Mouse (Mus musculus) layer of hippocampus, adult 9-11 months (tissue): Measurements from ENCODE around the gene Gkn3.

Experiments used
- DNase-seq: peaks from one replicate; pipeline ENCODE4 v3.0.0; 2022

Gkn3 gene

GRCm38 (mm10) chr6:87388877-87389276 lies at the start of gene Gkn3:
TSS of gene Gkn3 (minus strand) at chr6:87388935.
- no peak for DNase-seq

DNA sequence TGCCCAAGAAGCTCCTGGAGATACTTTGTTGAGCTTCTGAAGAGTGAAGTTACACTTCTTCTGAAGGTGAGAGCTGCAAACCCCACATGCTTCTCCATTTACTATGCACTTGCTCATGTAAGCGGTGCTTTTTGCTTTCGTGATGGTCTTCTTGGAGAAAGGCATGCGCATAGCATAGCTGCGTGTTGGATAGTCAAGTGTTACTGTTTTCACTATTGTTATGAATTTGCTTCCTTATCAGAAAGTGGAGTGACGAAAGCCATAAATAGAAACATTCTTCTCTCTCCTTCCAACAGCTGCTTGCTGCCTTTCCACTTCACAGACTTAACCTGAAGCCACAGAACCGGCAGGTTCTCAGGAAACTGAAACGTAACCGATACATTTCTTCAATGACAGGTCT lies 48.0 kb upstream of the Gkn3 start:
- DNase-seq, result no peak

DNA sequence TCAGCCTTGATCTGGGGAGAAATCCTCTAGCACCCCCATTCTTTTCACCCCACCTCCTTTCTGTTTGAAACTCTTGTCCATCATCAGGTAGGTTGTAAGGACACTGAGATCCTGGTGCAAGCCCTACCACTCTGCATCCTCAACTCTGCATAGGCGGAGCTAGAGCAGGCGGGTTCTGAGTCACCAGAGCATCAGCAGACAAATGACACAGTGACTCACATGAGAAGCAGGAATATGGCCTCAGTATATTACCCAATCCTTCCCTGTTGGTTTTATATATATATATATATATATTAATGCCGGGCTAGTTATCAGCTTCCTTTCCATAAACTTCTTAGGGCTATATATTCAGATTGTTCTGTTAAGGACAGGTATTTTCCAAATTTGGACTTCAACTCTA lies 47.1 kb upstream of the Gkn3 start:
- no peak for DNase-seq

- DNase-seq, result no peak
Observed at GRCm38 (mm10) chr6:87428487-87429044, 39.8 kb upstream of the Gkn3 start, which contains the start of gene Bmp10. TSS of gene Bmp10 (plus strand) at chr6:87428994.

- no peak for DNase-seq
Observed at GRCm38 (mm10) chr6:87427616-87428015, 38.9 kb upstream of the Gkn3 start.

DNA sequence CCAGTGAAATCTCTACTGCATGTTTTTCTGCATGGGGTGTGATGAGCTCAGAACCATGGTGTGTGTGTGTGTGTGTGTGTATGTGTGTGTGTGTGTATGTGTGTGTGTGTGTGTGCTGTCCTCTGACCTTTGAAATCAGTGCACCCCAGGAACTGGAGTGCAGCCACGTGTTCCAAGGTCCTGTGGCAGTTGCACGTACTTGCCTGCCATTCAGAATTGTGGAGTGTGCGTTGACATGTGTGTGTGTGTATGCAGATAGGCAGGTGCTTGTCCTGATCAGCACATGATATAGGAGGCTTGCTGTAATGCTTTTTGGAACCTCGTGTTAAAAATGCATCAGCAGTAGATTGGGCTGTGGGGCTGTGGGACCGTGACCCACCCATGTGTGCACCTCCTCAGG lies 38.2 kb upstream of the Gkn3 start:
- no peak for DNase-seq

GRCm38 (mm10) chr6:87424037-87424816 lies 35.5 kb upstream of the Gkn3 start:
- no peak for DNase-seq

- DNase-seq, result no peak
Observed at GRCm38 (mm10) chr6:87422304-87422703, 33.6 kb upstream of the Gkn3 start.

DNA sequence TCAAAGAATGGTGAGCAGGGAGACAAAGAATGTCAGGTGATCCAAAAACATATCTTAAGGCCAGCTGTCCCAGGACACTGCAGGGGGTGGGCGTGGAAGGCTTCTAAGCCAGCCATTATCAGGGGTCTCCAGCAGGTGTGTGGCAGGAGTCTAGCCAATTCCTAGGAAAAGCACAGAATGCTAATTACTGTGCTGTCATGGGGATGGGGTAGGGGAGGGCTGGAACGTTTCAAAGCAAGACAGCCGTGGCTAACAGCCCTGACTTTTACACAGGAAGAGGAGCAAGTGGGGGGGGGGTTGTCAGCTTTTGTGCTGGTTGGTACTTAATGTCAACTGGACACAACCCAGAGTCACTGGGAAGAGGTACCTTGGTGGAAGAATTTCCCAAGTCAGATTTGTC lies 23.3 kb upstream of the Gkn3 start:
- DNase-seq, result no peak

- DNase-seq, result no peak
Observed at GRCm38 (mm10) chr6:87401456-87401855, 12.7 kb upstream of the Gkn3 start.

- no peak for DNase-seq
Observed at GRCm38 (mm10) chr6:87399886-87400566, 11.3 kb upstream of the Gkn3 start.

GRCm38 (mm10) chr6:87399137-87399536 lies 10.4 kb upstream of the Gkn3 start:
- DNase-seq, result peak; percentile 31

DNA sequence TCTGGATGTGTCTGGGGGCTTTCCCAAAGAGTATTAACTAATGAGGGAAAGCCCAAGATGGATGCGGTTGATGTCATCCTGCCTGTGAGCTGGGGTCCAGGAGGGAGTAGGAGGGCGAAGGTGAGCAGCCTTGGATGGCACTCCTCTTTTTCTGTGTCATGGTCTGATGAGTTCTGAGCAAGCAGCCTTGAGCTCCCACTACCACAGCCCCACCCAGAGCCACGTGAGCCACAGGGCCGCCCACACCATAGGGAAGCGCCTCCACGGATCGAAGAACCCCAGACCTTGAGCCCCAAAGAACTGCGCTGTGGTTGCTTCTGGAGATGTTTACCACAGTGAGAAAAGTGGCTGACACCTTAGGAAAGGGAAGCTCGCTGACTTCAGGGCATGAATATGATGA lies 6.0 kb upstream of the Gkn3 start:
- no peak for DNase-seq

DNA sequence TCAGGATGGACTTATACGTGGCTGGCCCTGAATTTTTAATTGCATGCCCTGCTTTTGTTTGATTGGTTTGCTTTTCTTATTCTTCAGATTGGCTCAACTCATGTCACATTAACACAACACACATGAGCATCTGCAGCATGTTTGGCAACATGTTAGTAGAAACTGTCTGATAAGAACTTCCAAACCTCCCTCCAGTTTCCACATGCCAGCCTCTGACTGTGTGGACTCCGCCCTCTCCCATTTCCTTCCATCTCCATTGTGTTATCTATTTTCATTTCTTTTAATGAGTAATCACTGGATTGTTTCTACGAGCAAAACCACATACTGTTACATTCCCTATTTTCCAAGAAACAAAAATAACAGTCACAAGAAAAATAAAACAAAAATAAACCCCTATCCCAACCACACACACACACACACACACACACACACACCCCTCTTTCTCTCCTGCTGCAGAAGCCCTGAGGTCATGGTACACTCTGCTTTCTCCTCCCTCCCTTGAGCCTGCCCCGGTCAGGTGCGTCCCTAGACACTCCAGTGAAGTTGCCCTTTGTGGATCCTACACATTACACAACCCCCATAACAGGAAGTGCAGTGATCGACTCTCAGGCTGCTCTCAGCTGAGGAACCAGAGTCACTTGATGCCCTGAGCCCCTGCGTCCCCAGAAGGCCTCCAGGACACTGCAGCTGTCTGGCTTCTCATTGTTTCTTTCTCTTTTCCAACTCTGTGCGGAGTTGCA lies 4.9 kb upstream of the Gkn3 start:
- no peak for DNase-seq

GRCm38 (mm10) chr6:87389455-87389989 lies 787 bp upstream of the Gkn3 start:
- no peak for DNase-seq

DNA sequence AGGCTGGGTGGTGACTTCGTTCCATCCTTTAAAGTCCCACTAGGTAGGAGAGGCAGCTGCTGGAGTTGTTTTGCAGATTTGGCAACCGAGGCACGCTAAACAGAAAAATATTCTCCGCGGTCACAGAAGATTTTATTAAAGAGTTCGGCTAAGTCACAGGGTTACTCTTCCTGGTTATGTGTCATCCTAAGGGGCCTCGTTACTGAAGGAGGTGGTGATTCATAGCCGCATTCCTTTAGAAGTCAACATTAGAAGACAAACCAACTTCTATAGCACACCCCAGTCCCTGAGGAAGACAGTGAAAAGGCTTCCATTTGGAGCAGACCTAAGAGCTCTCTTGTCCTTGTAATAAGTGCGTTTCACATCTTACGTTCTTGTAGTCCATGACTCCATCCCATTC lies 2.1 kb downstream of the Gkn3 start:
- DNase-seq, result no peak

- DNase-seq, result peak; percentile 23
Observed at GRCm38 (mm10) chr6:87386203-87386602, 2.5 kb downstream of the Gkn3 start.

DNA sequence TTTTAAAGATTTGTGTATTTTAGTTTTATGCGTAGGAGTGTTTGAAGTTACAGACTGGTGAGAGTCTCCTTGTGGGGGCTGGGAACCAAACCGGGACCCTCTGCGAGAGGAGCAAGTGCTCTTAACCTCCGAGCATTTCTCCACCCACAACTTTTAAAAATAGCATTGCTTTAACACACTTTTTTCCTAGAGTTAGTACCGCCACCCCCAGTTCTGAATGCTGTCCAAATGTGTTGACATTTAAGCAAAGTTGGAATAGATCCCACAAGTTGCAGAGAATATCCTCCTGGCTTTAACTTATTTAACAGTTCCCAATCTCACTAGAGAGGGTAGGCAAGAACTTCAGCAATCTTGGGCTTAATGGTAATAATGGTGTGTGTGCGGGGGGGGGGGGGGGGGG lies 4.0 kb downstream of the Gkn3 start:
- DNase-seq, result peak; percentile 26

DNA sequence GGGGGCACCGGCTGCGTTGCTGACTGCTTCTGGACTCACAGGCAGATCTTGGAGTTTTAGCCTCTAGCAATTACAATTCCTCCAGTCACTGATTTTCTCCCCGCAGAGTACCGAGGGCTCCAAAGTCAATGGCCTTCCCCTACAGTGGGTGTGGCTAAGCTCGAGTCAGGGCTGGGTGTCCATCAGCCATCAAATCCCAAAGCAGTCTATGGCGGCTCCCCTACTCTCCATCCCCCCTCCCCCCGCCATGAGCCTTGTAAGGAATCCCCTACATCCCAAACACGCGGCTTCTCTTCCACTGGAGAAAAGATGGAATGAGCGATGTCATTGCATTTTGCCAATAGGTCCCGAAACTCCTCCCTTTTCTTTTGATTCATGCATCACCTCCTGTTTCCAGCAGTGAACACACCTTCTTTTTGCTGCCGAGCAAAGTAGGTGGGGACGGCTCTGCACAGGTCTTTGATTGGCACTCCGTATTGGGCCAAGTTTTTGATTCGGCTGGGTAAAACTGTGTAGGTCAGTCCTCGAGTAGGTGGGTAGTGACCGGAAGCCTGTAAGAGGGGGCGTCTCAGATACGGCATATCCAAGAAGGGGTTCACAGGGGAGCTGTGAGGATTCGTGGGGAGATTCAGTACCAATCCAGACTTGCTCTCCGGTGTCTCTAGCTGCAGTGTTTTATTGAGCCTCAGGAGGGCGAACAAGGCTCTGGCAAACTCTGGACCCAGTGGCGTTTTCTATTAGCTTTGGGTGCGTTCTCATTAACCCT lies 4.6 kb downstream of the Gkn3 start:
- DNase-seq, result no peak

DNA sequence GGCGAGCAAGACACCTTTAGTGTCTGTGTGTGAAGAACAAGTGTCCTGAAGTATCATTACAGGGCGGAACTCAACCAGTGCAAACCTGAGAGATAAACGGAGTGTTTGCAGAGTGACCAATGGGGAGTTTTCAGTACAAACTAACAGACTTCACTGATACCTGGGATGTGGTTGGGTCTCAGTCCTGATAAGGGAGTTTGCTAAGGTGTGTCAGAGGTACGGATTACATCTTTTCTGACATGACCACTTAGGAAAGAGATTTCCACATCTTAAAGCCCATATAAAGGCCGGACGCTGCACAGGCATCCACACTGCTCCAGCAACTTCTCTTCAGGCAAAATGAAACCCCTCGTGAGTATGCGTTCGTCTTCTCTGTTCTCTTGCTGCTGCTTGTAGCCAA lies 15.7 kb downstream of the Gkn3 start, which contains the start of gene Gkn2:
Gene Gkn2, plus strand, starts transcription at position 301 of the 400 bp plus-strand sequence.
- no peak for DNase-seq

- DNase-seq, result no peak
Observed at GRCm38 (mm10) chr6:87369223-87369622, 19.5 kb downstream of the Gkn3 start.

DNA sequence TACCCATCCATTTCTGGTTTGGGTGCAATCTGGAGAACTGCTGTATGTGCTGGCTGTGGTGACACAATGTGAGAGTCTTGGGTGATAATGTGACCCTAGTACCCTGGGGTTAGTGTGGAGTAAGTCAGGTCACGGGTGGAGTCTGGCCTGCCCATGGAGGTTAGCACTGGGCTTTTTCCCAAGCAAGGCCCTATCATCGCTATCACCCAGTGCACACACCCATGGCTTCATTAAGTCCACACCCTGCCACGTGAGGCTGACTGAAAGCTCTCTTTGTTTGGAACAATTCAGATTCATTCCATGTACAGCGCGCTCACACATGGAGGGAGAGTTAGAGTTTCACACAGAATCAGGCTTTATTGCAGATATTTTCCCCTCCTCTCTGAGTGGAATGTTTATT lies 34.3 kb downstream of the Gkn3 start:
- DNase-seq, result peak; percentile 35
